Mouse (Mus musculus) heart, adult 2 months (tissue): ENCODE results near the gene Gm12248.

Experiments
- CTCF ChIP-seq: fragments of 200-600 bp; IDR thresholded peaks from 2 replicates; pipeline ENCODE4 v1.8.1; 2022; ENCODE audit warnings: antibody characterized with exemption, mild to moderate bottlenecking, moderate library complexity
- EP300 ChIP-seq: fragments of 200-500 bp; IDR thresholded peaks from 2 replicates; pipeline ENCODE4 v1.6.1; 2011; ENCODE audit warnings: low read depth, low read length, control low read depth; ENCODE audit not compliant: insufficient read depth
- POLR2A ChIP-seq: fragments of 200-500 bp; IDR thresholded peaks from 2 replicates; pipeline ENCODE4 v1.6.1; 2011; ENCODE audit warnings: mild to moderate bottlenecking, low read depth, low read length, control low read depth; ENCODE audit not compliant: insufficient read depth

GRCm38 (mm10) chr11:58107664-58108337, 14.9 kb upstream of the Gm12248 start:
- TF ChIP-seq EP300 (no peak), CTCF (no peak), POLR2A (no peak)
